Mouse (Mus musculus) kidney, embryonic 14.5 days (tissue): Measurements from ENCODE around the gene Lrmp. TPM values are rescaled to one million over a fixed set of nuclear protein-coding genes. Genes with fewer than 3 reads are reported as not detected.

Experiments used
- ATAC-seq: fragments of 200-750 bp; cut with Nextera tagmentation; 2 replicates; pipeline ENCODE4 v1.8.0; 2017; ENCODE audit warnings: moderate number of reproducible peaks, mild to moderate bottlenecking, moderate TSS enrichment, moderate library complexity; ENCODE audit not compliant: low FRiP score, low TSS enrichment
- H3K27ac ChIP-seq: fragments of 300-500 bp; sonication (generic); 2 replicates; pipeline ENCODE4 v1.5.1; 2014; ENCODE audit warnings: low read depth, mild to moderate bottlenecking, low read length, moderate library complexity, mixed read lengths
- H3K27me3 ChIP-seq: fragments of 300-500 bp; sonication (generic); 2 replicates; pipeline ENCODE4 v1.6.1; 2014; ENCODE audit warnings: mild to moderate bottlenecking, low read length; ENCODE audit not compliant: control insufficient read depth, insufficient read depth
- H3K36me3 ChIP-seq: fragments of 300-500 bp; sonication (generic); 2 replicates; pipeline ENCODE4 v1.6.1; 2014; ENCODE audit warnings: low read length, mixed read lengths; ENCODE audit not compliant: control insufficient read depth, insufficient read depth
- H3K4me1 ChIP-seq: fragments of 300-500 bp; sonication (generic); 2 replicates; pipeline ENCODE4 v1.6.1; 2014; ENCODE audit warnings: low read length, mixed read lengths; ENCODE audit not compliant: control insufficient read depth, insufficient read depth
- H3K4me2 ChIP-seq: fragments of 300-500 bp; sonication (generic); replicated peaks from 2 replicates; pipeline ENCODE4 v1.6.1; 2014; ENCODE audit warnings: low read depth, mild to moderate bottlenecking, low read length
- H3K4me3 ChIP-seq: fragments of 300-500 bp; sonication (generic); 2 replicates; pipeline ENCODE4 v1.5.1; 2014; ENCODE audit warnings: mild to moderate bottlenecking, low read length
- H3K9ac ChIP-seq: fragments of 300-500 bp; sonication (generic); 2 replicates; pipeline ENCODE4 v1.6.1; 2014; ENCODE audit warnings: low read depth, mild to moderate bottlenecking, low read length, moderate library complexity
- H3K9me3 ChIP-seq: fragments of 300-500 bp; sonication (generic); 2 replicates; pipeline ENCODE4 v1.6.1; 2016; ENCODE audit warnings: low read length; ENCODE audit not compliant: control insufficient read depth
- WGBS: fragments of 180-500 bp; shearing (Covaris S2); extraction: QIAGEN DNeasy Blood & Tissue Kit; methylation state at CpG from one replicate; pipeline ENCODE4 v1.1.7; 2014; 5-methylcytosine and 5-hydroxymethylcytosine counted together
- polyA plus RNA-seq: library from polyadenylated mRNA; unstranded; fragments of >200 nt; fragmentation: Nextera tagmentation; extraction: Ambion mirVana; gene quantifications from 2 replicates; pipeline ENCODE4 v1.2.1, GENCODE M21; 2014

The Lrmp gene
- polyA plus RNA-seq, 1 experiment from 2014 or later = 1.0 TPM

GRCm38 (mm10) chr6:145175571-145175981 lies 60.1 kb downstream of the Lrmp start:
- Histone ChIP-seq H3K4me2 (peak overlapping the region; percentile 24), H3K27ac (no peak overlapping the region), H3K27me3 (peaks cover 6% of the 10 kb centered on the region; the same call in 1 of the 2 replicates), H3K9ac (no peak overlapping the region), H3K36me3 (no peaks in the 10 kb centered on the region), H3K9me3 (no peaks in the 10 kb centered on the region), H3K4me3 (no peak overlapping the region), H3K4me1 (peaks cover 13% of the 10 kb centered on the region)
- ATAC-seq = peak; percentile 51; the same call in 1 of the 2 replicates
- 25% methylated on average over 9 of the region's 9 CpGs for WGBS

GRCm38 (mm10) chr6:145176474-145176873 lies 61.0 kb downstream of the Lrmp start:
- 48% methylated on average over 10 of the region's 10 CpGs for WGBS
- Histone ChIP-seq H3K36me3 (no peaks in the 10 kb centered on the region), H3K9ac (no peak overlapping the region), H3K9me3 (no peaks in the 10 kb centered on the region), H3K27me3 (peaks cover 6% of the 10 kb centered on the region; the same call in 1 of the 2 replicates), H3K4me1 (peaks cover 13% of the 10 kb centered on the region), H3K27ac (no peak overlapping the region), H3K4me3 (no peak overlapping the region), H3K4me2 (no peak overlapping the region)
- ATAC-seq = no peak

GRCm38 (mm10) chr6:145179665-145180064 lies 64.2 kb downstream of the Lrmp start:
- ATAC-seq = peak; percentile 47
- 21% methylated on average over 6 of the region's 6 CpGs for WGBS
- Histone ChIP-seq H3K4me1 (peaks cover 1% of the 10 kb centered on the region), H3K27ac (no peak overlapping the region), H3K4me3 (no peak overlapping the region), H3K27me3 (peaks cover 6% of the 10 kb centered on the region; the same call in 1 of the 2 replicates), H3K4me2 (no peak overlapping the region), H3K9ac (no peak overlapping the region), H3K9me3 (no peaks in the 10 kb centered on the region), H3K36me3 (no peaks in the 10 kb centered on the region)

- Histone ChIP-seq H3K9ac (no peak overlapping the region), H3K4me3 (no peak overlapping the region)
- 71% methylated on average over 8 of the region's 8 CpGs for WGBS
These were observed 66.6 kb downstream of the Lrmp start for GRCm38 (mm10) chr6:145182044-145182443.

GRCm38 (mm10) chr6:145186096-145186495 lies 70.6 kb downstream of the Lrmp start:
- Histone ChIP-seq H3K36me3 (no peaks in the 10 kb centered on the region), H3K4me3 (no peak overlapping the region), H3K4me1 (no peaks in the 10 kb centered on the region), H3K4me2 (no peak overlapping the region), H3K27me3 (no peaks in the 10 kb centered on the region), H3K27ac (no peak overlapping the region), H3K9ac (no peak overlapping the region), H3K9me3 (no peaks in the 10 kb centered on the region)
- WGBS = 87% methylated on average over 1 of the region's 1 CpGs
- ATAC-seq = no peak

More at GRCm38 (mm10) chr6:145182044-145182443, 66.6 kb downstream of the Lrmp start:
- H3K4me2 ChIP-seq = no peak overlapping the region
- no peaks in the 10 kb centered on the region for H3K36me3 ChIP-seq
- H3K4me1 ChIP-seq = no peaks in the 10 kb centered on the region
- no peak overlapping the region for H3K27ac ChIP-seq
- ATAC-seq = no peak
- no peaks in the 10 kb centered on the region for H3K9me3 ChIP-seq
- H3K27me3 ChIP-seq = no peaks in the 10 kb centered on the region

GRCm38 (mm10) chr6:145187093-145188088 lies 71.9 kb downstream of the Lrmp start:
- H3K4me2 ChIP-seq = peak overlapping the region; percentile 42
- H3K36me3 ChIP-seq = no peaks in the 10 kb centered on the region
- ATAC-seq = peak; percentile 39; the same call in 1 of the 2 replicates
- H3K27me3 ChIP-seq = no peaks in the 10 kb centered on the region
- peak overlapping the region; percentile 26 for H3K4me3 ChIP-seq
- no peak overlapping the region for H3K9ac ChIP-seq
- H3K4me1 ChIP-seq = no peaks in the 10 kb centered on the region
- 52% methylated on average over 27 of the region's 27 CpGs for WGBS
- H3K27ac ChIP-seq = no peak overlapping the region
- H3K9me3 ChIP-seq = no peaks in the 10 kb centered on the region

GRCm38 (mm10) chr6:145193038-145193437 lies 77.6 kb downstream of the Lrmp start:
- Histone ChIP-seq H3K27me3 (no peaks in the 10 kb centered on the region), H3K9me3 (no peaks in the 10 kb centered on the region), H3K4me2 (no peak overlapping the region), H3K27ac (no peak overlapping the region), H3K9ac (no peak overlapping the region), H3K4me1 (no peaks in the 10 kb centered on the region), H3K4me3 (no peak overlapping the region), H3K36me3 (no peaks in the 10 kb centered on the region)
- WGBS = 85% methylated on average over 3 of the region's 3 CpGs
- ATAC-seq = no peak

- 85% methylated on average over 11 of the region's 11 CpGs for WGBS
- no peak overlapping the region for H3K4me3 ChIP-seq
- no peak overlapping the region for H3K4me2 ChIP-seq
- H3K27me3 ChIP-seq = no peaks in the 10 kb centered on the region
- no peak overlapping the region for H3K27ac ChIP-seq
- no peak for ATAC-seq
- H3K9ac ChIP-seq = no peak overlapping the region
- H3K4me1 ChIP-seq = no peaks in the 10 kb centered on the region
- no peaks in the 10 kb centered on the region for H3K36me3 ChIP-seq
- no peaks in the 10 kb centered on the region for H3K9me3 ChIP-seq
These were observed 78.0 kb downstream of the Lrmp start for GRCm38 (mm10) chr6:145193446-145193845.
